Mouse (Mus musculus) spleen, postnatal 14 days (tissue): ENCODE data around the gene Klc3.
A peak's percentile ranks its signal among the peaks of the same experiment; 100 is the strongest.

Experiments used
- DNase-seq, 2 experiments: peaks; one replicate each; pipeline ENCODE4 v3.0.0; 2021 to 2022; ENCODE audit warnings: low spot score in 2 of 2

Gene Klc3

DNA sequence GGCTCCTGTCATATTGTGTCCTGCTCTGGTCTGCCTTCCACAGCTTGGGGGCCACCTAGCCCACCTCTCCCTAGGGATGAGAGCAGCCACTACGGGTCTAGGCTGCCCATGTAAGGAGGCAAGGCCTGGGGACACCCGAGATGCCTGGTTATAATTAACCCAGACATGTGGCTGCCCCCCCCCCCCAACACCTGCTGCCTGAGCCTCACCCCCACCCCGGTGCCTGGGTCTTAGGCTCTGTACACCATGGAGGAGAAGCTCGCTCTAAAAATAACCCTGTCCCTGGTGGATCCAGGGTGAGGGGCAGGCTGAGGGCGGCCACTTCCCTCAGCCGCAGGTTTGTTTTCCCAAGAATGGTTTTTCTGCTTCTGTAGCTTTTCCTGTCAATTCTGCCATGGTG is 5.8 kb upstream of the Klc3 start:
- no peak for DNase-seq

DNA sequence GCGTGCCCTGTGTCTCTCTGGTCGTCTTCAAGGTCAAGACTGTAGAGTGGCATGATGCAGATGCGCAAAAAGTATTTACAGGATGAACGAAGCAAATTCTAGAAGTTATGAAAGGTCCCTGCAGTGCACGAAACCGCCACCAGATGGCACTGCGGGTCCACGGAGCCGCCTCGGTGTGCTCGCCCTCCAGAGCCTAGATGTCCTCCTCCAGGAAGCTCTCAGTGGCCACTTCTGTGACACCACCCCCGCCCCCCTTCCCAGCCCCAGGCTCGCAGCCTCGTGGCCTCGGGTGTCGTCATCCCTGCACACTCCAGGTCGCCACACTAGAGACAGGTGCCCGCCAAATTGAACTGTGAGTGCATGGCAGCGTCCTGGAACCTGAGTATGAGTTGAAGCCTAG is 1.5 kb upstream of the Klc3 start:
- DNase-seq = peak; percentile 67 to 79

DNA sequence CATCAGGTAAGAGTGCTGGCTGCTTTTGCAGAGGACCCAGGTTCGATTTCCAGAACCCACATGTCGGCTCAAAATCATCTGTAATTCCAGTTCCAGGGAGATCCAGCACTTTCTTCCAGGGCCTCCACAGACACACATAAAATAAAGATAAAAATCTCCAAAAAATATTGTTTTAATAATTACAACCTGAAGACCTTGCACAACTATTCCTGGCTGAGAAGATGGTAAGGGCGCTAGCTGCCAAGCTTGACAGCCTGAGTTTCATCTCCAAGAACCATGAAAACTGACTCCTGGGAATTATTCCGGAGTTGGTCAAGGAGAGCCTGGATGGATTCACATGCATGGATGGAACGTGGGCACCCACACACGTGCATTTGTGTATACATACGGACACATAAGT is 572 bp upstream of the Klc3 start, which contains the start of gene Ckm:
Gene Ckm (plus strand): TSS at position 301 of the 400 bp plus-strand sequence.
- no peak for DNase-seq

DNA sequence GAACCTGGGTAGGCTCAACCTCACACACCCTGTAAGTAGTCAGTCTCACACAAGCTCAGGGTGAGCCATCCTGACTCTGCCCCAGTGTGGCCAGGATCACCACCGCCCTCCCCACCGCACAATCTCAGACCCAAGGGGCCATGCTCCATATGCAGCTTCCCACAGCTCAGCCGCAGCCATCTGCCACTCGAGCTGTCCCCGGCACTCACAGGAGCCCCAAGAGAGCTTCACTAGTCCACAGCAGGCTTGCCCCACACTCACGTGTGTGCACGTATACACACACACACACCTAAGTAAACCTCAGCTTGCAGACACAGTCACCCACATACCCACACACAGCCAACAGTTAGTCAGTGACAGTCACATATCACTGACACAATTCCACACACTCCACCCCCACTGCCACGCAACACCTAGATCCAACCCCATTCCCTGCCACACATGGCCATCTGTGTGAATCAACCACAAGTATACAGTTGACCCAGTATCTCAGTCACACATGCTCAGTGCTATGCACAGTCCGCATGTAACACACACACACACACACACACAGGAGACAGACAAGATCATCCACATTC is 1.3 kb downstream of the Klc3 start:
- DNase-seq = no peak

DNA sequence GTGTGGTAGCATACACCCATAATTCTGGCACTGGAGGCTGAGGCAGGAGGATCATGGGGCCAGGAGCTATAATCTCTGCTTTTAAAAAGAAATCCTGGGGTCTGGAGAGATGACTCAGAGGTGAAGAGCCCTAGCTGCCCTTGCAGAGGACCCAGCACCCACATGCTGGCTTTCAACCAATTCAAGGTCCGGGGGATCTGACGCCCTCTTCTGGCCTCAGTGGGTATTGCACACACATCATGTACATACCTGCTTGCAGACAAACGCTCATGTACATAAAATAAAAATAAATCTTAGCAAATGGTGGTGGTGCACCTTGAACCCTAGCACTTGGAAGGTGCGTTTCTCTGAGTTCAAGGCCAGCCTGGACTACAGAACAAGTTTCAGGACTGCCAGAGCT is 3.0 kb downstream of the Klc3 start:
- no peak for DNase-seq

DNA sequence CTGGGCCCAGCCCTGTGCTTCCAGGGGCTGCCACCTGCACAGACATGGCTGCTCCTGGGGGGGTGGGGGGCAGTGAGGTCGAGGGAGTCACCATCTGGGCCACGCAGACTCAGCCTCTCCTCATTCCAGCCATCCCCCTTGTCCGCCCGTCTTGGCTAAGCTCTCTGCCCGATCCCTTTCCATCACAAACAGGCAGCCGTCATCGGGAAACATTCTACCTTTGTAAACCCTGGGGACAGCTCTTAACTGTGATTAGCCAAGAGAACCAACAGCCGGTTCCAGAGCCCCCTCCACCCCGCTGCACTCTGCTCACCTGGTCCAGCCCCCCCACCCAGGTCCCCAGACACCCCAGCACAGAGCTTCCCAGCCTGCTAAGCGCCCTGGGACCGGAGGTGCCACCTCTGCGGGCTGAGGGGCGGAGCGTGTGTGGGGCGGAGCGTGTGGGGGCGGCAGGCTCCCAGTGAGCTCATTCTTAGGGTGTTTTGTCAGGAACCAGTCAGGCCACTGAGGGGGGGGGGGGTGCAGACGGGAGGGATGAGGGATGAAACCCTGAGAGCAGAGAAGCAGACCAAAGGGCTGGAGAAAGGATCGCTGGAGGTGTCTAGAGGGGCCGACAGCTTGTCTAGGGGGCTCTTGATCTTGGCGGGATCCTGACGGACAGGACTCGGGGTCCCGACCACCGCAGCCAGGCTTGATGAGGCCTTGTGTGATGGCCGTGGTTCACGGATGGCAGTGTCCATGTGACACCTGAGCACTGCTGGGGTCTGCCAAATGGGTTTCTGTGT is 4.2 kb downstream of the Klc3 start:
- no peak for DNase-seq

DNA sequence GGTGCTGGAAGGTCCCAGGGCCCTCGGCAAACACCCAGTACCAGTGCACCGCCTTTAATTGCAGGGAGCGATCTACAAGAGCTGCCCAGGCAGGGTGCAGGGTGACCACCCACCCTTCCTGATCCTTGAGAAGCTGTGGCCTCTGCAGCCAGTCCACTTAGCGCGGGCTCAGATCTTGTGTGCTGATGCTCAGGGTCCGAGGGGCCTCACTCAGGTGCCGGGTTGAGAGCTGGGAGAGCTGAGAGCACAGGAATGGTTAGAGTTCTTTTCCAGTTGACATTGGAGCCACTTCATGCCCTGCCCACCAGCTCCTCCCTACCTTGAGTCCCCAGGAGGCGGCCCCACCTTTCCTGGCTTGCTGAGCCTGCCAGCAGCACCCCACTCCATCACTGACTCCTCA is 9.4 kb downstream of the Klc3 start:
- no peak for DNase-seq

DNA sequence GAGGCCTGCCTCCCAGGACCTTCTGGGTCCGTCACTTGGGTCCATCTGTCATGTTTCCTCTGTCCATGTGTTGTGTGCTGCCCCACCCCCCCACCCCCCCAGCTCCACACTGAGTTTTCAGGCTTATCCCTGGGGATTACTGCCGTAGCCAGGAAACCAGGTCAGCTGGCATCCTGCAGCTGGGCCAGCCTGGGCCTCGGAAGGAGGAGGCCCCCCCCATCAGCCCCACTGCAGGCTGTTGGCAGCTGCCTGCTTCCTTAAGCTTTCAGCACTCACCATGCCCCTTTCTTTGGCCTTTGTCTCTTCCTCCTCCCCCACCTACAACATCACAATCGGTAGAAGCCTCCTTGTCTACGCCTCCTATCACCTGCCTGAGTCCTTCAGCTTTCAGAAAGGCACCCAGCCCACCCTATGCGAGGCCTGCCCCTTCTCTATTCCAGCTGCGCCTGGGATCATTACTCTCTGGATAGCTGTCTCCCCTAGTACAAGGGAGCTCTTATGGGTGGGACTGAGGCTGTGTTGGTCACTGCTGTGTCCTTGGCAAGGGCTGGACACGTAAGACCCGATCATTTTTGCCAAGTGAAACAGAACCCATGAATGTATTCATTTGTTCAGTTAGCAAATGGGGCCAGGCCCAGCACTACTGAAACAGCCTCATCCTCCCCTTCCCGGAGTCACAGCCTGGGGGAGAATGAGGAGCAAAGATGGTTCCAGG is 15.0 kb downstream of the Klc3 start:
- DNase-seq = no peak

DNA sequence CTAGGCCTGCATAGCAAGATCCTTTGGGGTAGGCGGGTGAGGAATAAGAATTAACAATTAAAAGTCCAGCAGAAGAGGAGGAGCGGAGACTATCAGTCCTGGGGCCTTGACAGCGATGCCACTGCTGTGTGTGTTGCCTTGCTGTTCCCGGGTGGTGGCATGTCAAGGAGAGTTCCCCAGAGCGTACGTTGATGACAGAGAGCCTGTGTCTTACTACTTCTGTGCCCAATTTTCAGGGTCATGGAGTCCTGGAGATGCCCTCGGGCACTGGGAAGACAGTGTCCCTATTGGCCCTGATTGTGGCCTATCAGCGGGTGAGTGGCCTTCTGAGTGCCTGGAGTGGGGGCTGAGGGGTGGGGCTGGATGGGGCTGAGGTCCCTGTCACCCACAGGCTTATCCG is 20.2 kb downstream of the Klc3 start:
- DNase-seq = no peak

DNA sequence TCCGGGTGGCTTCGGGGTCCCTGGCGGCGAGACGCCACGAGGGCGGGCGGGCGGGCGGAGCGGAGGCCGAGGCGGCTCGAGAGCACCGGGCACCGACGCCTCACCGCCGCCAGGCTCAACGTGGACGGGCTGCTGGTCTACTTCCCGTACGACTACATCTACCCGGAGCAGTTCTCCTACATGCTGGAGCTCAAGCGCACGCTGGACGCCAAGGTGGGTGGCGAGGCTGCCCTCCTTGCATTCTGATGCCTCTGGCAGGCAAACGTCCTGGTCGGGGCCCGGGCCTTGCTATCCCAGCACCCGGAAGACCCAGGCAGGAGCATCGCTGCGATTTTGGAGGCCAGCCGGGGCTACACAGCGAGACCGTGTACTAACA is 21.8 kb downstream of the Klc3 start:
- DNase-seq = no peak

DNA sequence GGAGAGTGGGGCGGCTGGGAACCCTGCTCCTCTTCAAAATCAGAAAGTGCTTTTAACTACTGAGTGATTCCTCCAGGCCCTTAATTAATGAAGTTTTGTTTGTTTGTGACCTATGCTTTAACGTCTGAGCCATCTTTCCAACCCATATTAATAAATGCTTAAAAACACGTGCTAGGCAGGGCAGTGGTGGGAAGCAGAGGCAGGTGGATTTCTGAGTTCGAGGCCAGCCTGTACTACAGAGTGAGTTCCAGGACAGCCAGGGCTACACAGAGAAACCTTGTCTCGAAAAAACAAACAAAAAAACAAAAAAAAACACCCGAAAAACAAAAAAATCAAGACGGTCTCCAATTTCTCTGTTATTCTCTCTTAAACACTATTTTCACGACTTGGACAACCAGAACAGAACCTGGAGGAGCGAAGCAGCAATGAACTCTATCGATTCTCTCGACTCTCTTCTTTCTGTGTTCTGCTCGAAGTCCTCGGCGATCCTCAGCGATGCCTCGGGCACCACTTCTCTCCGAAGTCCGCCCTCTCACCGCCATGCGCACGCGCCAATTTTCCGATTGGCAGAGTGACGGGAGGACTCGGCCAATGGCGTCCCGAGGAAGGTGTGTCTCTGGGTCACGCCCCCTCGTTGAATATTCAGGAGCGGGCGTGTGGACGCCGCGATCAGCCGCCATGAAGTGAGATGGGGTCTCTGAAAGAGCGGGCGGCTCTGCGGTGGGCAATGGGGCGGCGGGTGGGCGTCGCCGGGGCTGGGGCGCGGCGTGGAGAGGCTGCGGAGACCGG is 22.3 kb downstream of the Klc3 start, which contains the start of gene Ercc2:
Gene Ercc2 (plus strand): TSS at position 634 of the 789 bp plus-strand sequence.
- DNase-seq = peak; percentile 98

DNA sequence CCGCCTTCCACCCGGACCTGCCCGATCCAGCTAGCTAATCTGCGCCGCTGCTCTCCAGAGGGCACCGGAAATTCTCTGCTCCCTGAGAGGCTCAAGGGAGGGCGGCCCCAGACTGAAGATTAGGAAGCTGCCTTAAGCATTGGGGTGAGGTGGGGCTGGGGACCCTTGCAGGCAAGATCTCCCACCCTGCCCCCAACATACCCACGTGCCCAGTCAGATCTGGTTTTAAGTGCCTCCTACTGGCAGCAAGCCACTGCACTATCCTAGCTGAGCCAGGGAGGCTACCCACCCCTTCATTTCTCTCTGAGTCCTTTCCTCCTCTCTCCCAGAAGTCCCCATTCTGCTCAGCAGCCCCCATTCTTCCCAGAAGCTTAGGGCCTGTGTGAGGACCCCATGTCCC is 25.9 kb downstream of the Klc3 start:
- no peak for DNase-seq

DNA sequence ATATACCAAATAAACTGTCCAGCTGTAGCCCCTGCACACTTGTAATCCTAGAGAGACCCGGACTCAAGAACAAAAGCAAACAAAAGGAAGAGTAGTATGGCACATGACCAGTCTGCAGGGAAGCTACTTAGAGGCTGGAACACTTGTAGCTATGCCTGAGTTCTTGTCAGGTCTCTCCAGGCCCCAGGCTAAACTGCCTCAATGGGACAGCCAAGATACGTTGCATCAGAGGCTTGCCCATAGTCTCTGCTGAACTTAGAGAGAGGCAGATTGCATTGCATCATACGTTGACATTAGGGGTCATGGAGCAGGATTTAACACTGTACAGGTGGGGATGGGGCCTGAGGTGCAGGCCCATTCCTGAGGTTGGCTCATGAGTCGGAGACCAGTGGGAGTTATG is 27.9 kb downstream of the Klc3 start:
- no peak for DNase-seq

DNA sequence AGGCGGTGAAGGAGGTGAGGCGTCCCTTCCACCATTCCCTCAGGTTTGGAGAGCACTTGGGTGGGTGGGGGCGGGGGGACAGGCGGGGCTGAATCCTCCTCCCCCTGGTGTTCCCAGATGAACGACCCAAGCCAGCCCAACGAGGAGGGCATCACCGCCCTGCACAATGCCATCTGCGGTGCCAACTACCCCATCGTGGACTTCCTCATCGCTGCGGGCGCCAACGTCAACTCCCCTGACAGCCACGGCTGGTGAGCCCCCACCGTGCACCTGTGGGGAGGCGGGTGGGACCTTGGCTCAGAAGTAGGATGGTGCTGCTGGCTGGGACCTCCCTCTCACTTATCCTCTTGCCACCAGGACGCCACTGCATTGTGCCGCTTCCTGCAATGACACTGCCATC is 28.5 kb downstream of the Klc3 start:
- no peak for DNase-seq

DNA sequence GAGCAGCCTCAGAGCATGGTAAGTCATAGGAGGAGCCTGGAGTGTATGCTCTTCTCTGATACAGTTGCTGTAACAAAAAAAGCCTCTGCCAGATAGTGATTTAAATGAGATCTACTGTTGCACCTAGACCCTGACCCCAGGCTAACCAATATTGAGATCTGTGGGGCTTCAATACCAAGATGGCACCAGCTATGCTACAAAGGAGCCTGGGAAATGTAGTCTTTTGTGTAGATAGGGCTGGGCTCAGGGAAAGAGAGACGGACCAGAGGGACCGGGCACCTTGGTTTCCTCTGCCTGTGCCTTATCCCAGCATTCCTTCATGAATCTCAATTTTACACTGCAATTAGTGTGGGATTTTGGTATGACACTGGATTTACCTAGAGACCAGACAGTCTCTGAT is 30.5 kb downstream of the Klc3 start:
- DNase-seq = no peak

DNA sequence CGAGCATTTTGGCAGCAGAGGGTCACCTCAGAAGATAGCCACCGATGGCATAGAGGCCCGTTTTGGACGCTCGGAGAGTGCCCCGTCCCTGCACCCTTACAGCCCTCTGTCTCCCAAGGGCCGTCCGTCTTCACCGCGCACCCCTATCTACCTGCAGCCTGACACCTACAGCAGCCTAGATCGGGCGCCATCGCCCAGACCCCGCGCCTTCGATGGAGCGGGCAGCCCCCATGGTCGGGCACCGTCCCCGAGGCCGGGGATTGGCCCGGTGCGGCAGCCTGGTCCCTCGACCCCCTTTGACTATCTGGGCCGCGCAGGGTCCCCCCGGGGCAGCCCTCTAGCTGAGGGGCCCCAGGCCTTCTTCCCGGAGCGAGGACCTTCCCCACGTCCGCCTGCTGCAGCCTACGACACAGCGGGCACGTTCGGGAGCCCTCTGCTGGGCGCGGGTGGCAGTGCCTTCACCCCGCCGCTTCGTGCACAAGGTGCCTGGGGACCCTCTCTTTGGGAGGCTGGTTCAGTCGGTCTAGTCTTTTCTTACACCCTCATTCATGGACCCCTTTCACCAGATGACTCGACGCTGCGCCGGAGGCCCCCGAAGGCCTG is 34.0 kb downstream of the Klc3 start:
- DNase-seq = peak; percentile 32 to 53

DNA sequence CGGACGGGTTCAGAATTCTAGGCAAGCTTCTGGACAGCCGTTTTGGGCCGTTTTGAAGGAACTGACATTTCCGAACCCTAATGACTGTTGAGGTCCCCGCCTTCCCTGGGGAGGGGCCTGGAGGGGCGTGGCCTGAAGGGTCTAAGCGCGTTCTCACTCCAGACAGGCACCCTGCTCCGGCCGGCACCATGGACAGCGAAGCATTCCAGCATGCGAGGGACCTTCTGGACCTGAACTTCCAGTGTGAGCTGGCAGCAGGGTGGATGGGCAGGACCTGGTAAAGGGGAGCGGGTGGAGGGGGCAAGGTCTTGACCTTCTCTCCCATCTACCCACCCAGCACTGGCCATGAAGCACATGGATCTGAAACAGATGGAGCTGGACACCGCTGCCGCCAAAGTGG is 35.5 kb downstream of the Klc3 start:
- no peak for DNase-seq

DNA sequence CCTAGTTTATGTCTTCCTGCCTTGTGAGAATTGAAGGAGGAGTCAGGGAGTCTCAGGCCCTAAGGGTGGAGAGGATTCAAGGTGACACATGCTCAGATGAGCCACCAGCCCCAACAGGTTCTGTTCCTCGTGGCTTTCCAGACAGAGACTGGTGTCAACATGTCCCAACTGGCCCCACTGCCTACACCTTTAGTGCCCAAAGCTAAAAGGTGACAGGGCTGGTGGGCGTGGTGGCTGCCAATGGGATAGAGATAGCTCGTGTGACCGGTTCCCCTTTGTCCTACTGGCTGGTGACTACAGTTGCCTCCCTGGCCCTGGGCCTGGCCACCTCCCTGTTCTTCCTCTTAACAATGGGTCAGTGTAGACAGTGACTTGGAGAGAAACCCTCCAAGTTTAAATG is 38.5 kb downstream of the Klc3 start:
- no peak for DNase-seq

DNA sequence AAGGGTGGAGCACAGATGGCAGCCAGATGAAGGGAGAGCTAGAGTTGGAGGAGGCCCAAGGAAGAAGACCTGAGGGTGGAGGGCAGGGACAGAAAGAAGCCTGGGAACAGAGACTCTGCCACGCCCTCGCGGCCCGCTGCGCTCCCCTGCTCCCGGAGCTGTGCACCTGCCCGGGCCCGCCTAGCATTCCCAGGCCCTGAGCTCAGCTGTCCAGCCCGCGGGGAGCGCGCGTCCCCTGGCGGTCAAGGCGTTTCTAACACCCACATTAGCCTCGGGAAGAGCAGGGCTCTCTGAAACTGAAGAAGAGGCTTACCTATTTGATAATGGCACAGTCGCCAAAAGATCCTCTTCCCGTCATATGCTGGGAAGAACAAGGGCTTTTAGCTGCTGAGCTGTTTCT is 40.0 kb downstream of the Klc3 start:
- DNase-seq = peak; percentile 56 to 68

DNA sequence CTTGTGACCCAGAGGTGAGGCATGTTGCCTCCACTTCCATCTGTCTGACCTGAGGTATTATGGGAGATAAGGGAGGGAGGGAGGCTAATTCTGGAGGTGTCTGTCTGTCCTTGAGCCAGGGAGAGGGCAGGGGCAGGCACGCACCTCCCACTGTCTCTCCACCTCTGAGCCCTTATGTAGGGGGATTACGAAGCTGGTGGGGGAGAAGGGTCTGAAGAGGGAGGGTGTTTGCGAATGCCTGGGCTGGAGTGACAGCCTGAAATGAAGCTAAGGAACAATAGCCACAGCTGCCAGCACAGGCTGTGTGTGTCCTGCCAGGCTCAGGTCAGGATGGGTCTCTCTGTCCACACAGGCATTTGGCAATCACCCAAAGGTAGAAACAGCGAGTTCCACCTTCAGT is 41.6 kb downstream of the Klc3 start:
- DNase-seq = no peak

DNA sequence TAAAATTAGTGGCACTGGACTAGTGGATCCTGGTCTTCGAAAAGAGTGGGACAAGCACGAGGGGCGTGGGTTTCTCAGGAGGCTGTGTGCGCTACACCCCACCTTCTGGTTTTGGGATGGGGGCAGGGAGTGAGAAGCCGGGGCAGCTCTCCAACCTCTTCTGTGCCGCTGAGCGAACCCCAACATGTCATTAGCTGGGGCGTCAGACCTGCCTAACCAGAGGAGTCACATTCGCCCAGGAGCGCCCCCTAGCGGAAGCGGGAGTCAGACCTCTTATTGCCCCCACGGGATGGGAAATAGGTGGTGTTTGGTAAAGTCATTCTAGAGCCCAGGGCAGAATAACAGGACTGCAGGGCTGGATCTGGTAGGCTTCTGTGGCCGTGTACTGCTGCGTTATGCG is 42.2 kb downstream of the Klc3 start:
- DNase-seq = peak; percentile 68 to 84

DNA sequence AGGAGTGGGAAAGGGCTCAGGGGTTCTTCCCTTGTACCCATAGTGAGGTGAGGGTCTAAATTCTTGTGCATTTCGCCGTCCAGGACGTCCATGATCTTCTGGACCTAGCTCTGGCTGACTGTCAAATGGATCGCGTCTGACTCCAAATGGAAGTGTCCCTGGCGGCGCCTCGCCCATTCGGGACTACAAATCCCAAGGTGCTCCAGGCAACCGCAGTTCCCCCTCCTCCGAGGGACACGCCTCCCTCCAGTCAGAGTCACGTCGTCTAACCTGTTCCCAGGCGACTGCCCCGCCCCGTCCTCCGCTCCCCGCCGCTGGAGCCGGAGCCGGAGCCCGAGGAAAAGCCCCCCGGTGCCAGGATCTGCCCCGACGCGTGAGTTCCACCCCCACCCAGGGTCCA is 43.0 kb downstream of the Klc3 start:
- peak; percentile 62 to 70 for DNase-seq
